Mouse (Mus musculus): ENCODE measurements at regions not wholly inside any gene's neighbourhood (a gene's known extent, or its start where the extent isn't known, plus 50 kb on each side); places are given as distances from the start of the nearest gene placed in this dataset.

DNA sequence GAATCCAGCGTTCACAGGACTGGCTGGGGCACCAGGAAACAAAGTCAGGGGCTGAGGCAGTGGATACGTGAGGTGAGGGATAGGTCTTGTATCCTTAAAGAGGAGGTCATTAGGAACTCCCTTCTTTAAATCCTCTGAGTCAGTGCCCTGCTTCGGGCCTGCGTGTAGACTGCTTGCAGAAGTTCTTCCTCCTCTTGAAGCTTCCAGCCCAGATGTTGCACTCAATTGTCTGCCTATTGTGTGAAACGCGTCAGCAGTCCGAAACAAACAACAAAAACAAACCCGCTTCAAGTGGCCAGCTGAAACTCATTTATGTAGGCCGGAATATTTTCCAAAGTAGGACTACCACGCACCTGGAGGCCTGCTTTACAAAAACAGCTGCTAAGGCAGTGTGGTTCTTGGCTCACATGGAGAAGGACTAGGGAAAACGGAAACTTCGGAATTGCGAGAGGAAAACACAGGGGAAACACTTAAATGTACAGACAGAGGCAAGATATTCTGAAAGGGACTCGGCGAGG lies 55.6 kb upstream of the Dars start:
- H3K4me3 ChIP-seq (ENCODE audit: low read depth, low read length), result peak overlapping the region; percentile 25
- H3K4me2 ChIP-seq (ENCODE audit: low read depth, low read length), result peak overlapping the region; percentile 54
- H3K9me3 ChIP-seq (ENCODE audit: control insufficient read depth, low read length), result no peaks in the 10 kb centered on the region
- no peaks in the 10 kb centered on the region for H3K27me3 ChIP-seq (replicated peaks; ENCODE audit: control insufficient read depth, insufficient read depth, low read length)
- WGBS, result 12% methylated on average over 15 of the region's 15 CpGs
- peak overlapping the region; percentile 67 for H3K27ac ChIP-seq (replicated peaks; ENCODE audit: low read depth, low read length)
- H3K4me1 ChIP-seq (ENCODE audit: control insufficient read depth, insufficient read depth, low read length), result peaks cover 17% of the 10 kb centered on the region
- ATAC-seq (ENCODE audit: low read depth) (peak; percentile 47; the same call in 1 of the 2 replicates), DNase-seq (ENCODE audit: low spot score) (peak; percentile 76)
- H3K9ac ChIP-seq (ENCODE audit: low read depth, low read length), result peak overlapping the region; percentile 50
- no peaks in the 10 kb centered on the region for H3K36me3 ChIP-seq (ENCODE audit: control insufficient read depth, insufficient read depth, low read length)

DNA sequence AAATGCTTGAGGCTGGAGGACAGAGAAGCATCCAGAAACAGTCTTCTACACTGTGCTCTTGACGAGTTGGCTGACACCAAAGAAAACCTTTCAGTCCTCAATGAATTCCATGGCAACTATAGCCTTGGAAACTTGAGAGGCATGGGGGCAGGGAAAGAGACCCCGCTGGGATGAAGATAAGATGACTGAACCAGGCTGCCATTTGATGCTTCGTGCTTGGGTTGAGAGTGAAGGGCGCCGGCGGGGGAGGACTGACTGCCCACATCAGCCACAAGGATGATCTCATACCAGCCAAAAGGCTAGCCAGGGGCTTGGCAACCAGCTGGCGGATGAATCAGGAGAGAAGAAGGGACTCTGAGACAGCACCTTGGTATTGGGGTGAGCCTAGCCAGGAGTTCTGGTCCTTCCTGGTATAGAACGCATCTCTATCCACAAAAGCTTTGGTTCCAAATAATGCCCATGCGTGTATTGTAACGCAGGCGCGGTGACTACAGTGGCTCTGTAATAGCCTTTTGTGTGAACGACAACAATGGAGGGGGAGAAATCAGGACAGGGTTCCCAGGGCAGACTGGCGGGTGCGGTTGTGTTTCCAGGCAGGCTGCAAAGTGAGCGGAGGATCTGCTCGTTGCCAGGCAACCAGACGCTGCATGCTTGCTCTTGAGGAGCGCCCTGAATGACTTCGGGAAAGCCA lies 55.0 kb upstream of the Dars start:
- no peaks in the 10 kb centered on the region for H3K27me3 ChIP-seq (replicated peaks; ENCODE audit: control insufficient read depth, insufficient read depth, low read length)
- peak overlapping the region; percentile 25 for H3K4me3 ChIP-seq (ENCODE audit: low read depth, low read length)
- H3K9ac ChIP-seq (ENCODE audit: low read depth, low read length), result peak overlapping the region; percentile 50
- H3K9me3 ChIP-seq (ENCODE audit: control insufficient read depth, low read length), result no peaks in the 10 kb centered on the region
- 2% methylated on average over 20 of the region's 20 CpGs for WGBS
- no peaks in the 10 kb centered on the region for H3K36me3 ChIP-seq (ENCODE audit: control insufficient read depth, insufficient read depth, low read length)
- peaks cover 17% of the 10 kb centered on the region for H3K4me1 ChIP-seq (ENCODE audit: control insufficient read depth, insufficient read depth, low read length)
- H3K4me2 ChIP-seq (ENCODE audit: low read depth, low read length), result peak overlapping the region; percentile 54
- DNase-seq (ENCODE audit: low spot score), result peak; percentile 94
- ATAC-seq (ENCODE audit: low read depth), result peak; percentile 95
- peak overlapping the region; percentile 67; the same call in 1 of the 2 replicates for H3K27ac ChIP-seq (replicated peaks; ENCODE audit: low read depth, low read length)

DNA sequence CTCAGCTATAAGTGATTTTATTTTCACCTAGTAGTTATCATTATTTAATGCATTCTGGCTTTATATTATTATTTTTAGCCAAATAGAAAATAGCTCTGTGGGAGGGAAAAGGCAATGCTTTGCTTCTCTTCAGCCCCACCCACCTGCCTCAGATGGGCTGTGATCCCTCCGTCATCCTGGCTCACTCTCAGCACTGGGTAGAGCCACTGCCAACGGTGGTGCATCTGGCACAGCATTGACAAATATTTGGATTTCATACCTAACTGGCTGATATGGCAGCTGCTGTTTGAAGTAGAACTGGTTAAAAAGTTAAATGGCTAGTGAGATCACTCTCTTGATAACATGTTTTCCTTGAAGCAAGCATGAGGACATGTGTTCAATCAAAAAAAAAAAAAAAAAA lies 53.6 kb upstream of the Dars start:
- DNase-seq (ENCODE audit: low spot score) (no peak), ATAC-seq (ENCODE audit: low read depth) (no peak)
- no peaks in the 10 kb centered on the region for H3K9me3 ChIP-seq (ENCODE audit: control insufficient read depth, low read length)
- H3K4me2 ChIP-seq (ENCODE audit: low read depth, low read length), result no peak overlapping the region
- H3K4me3 ChIP-seq (ENCODE audit: low read depth, low read length), result no peak overlapping the region
- WGBS, result 53% methylated on average over 2 of the region's 2 CpGs
- no peak overlapping the region for H3K9ac ChIP-seq (ENCODE audit: low read depth, low read length)
- H3K27me3 ChIP-seq (replicated peaks; ENCODE audit: control insufficient read depth, insufficient read depth, low read length), result no peaks in the 10 kb centered on the region
- peaks cover 17% of the 10 kb centered on the region for H3K4me1 ChIP-seq (ENCODE audit: control insufficient read depth, insufficient read depth, low read length)
- no peaks in the 10 kb centered on the region for H3K36me3 ChIP-seq (ENCODE audit: control insufficient read depth, insufficient read depth, low read length)
- H3K27ac ChIP-seq (replicated peaks; ENCODE audit: low read depth, low read length), result no peak overlapping the region

DNA sequence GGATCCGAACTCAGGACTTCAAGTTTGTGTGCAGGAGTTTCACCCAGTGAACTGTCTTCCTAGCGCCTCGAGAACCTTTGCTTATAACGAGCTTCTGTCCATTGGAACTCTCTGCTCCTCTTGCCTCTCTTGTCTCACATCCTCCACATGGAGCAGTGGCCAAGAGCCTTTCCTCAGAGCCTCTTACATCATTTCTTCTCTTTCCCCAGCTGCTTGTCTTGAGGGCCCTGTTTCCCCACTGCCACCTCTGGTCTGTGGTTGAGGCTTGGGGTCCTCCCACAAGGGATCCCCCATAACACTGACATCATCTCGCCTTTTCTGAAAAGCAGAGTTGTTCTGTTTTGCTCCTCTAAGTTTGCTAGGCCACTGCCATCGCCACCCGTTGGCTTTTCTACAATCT lies 51.9 kb upstream of the Dars start:
- Histone ChIP-seq H3K9me3 (ENCODE audit: control insufficient read depth, low read length) (no peaks in the 10 kb centered on the region), H3K4me1 (ENCODE audit: control insufficient read depth, insufficient read depth, low read length) (peaks cover 17% of the 10 kb centered on the region), H3K4me2 (ENCODE audit: low read depth, low read length) (no peak overlapping the region), H3K36me3 (ENCODE audit: control insufficient read depth, insufficient read depth, low read length) (no peaks in the 10 kb centered on the region), H3K9ac (ENCODE audit: low read depth, low read length) (no peak overlapping the region), H3K27me3 (replicated peaks; ENCODE audit: control insufficient read depth, insufficient read depth, low read length) (no peaks in the 10 kb centered on the region), H3K4me3 (ENCODE audit: low read depth, low read length) (no peak overlapping the region), H3K27ac (replicated peaks; ENCODE audit: low read depth, low read length) (no peak overlapping the region)
- DNase-seq (ENCODE audit: low spot score) (no peak), ATAC-seq (ENCODE audit: low read depth) (no peak)
- 90% methylated on average over 7 of the region's 7 CpGs for WGBS
